Mouse (Mus musculus) CH12.LX (cell line): ENCODE data around the gene Cnn2. TPM values are rescaled to one million over a fixed set of nuclear protein-coding genes. Genes with fewer than 3 reads are reported as not detected.
A peak's percentile ranks its signal among the peaks of the same experiment; 100 is the strongest.

Experiments used
- DNase-seq: peaks from one replicate; pipeline ENCODE4 v3.0.0-alpha.2; 2013; ENCODE audit errors: extremely low read depth
- H3K27ac ChIP-seq: 2 replicates; pipeline ENCODE4 v1.5.1; 2012; ENCODE audit warnings: low read depth, mild to moderate bottlenecking, control low read depth, moderate library complexity; ENCODE audit not compliant: insufficient read depth
- H3K27me3 ChIP-seq: replicated peaks from 2 replicates; pipeline ENCODE3; 2012; ENCODE audit warnings: inconsistent platforms
- H3K36me3 ChIP-seq, 2 experiments: replicated peaks in 1 of 2; 2 replicates each; pipeline versions ENCODE3 to v1.6.1; 2012; ENCODE audit warnings: inconsistent platforms in 1 of 2, low read length in 1 of 2, mild to moderate bottlenecking in 1 of 2, mixed read lengths in 1 of 2, moderate library complexity in 1 of 2; ENCODE audit not compliant: control insufficient read depth in 1 of 2, insufficient read depth in 1 of 2
- H3K4me1 ChIP-seq, 2 experiments: 2 replicates each; pipeline ENCODE4 v1.6.1; 2012; ENCODE audit warnings: inconsistent platforms in 1 of 2, moderate library complexity in 1 of 2; ENCODE audit not compliant: insufficient read depth in 2 of 2, control insufficient read depth in 1 of 2
- H3K4me2 ChIP-seq: 2 replicates; pipeline ENCODE4 v1.6.1; 2012; ENCODE audit warnings: low read depth, mild to moderate bottlenecking, control low read depth; ENCODE audit not compliant: poor library complexity, insufficient read depth, severe bottlenecking
- H3K4me3 ChIP-seq, 3 experiments: fragments of 150-350 bp in 1 of 3; sonication (generic) in 1 of 3; replicated peaks in 1 of 3; 2 replicates each; pipeline versions ENCODE3 to v1.5.1; 2011 to 2012; ENCODE audit warnings: low read depth in 2 of 3, low read length in 2 of 3, mild to moderate bottlenecking in 2 of 3, moderate library complexity in 2 of 3, control low read depth in 1 of 3, improper control_type of control experiment in 1 of 3, inconsistent platforms in 1 of 3, mixed read lengths in 1 of 3; ENCODE audit not compliant: poor library complexity in 1 of 3
- H3K79me2 ChIP-seq: replicated peaks from 2 replicates; pipeline ENCODE4 v1.6.1; 2012; ENCODE audit warnings: mild to moderate bottlenecking, moderate library complexity; ENCODE audit not compliant: control insufficient read depth, poor library complexity, insufficient read depth, severe bottlenecking; ENCODE audit errors: extremely low read depth
- H3K9ac ChIP-seq: 2 replicates; pipeline ENCODE4 v1.6.1; 2012; ENCODE audit warnings: low read depth, mild to moderate bottlenecking, control low read depth, moderate library complexity; ENCODE audit not compliant: insufficient read depth
- H3K9me3 ChIP-seq: replicated peaks from 2 replicates; pipeline ENCODE3; 2012; ENCODE audit warnings: low read length, inconsistent platforms, mixed read lengths
- CHD1 ChIP-seq: IDR thresholded peaks from 2 replicates; pipeline ENCODE4 v1.6.1; 2012; ENCODE audit warnings: low read depth, low read length, improper control_type of control experiment, inconsistent platforms
- ELF1 ChIP-seq: IDR thresholded peaks from 2 replicates; pipeline ENCODE4 v1.6.1; 2014; ENCODE audit warnings: low read depth, mild to moderate bottlenecking, inconsistent platforms, low read length, improper control_type of control experiment
- JUND ChIP-seq: conservative IDR thresholded peaks from 2 replicates; pipeline ENCODE4 v1.6.1; 2011; ENCODE audit warnings: low read depth, low read length, improper control_type of control experiment
- MXI1 ChIP-seq: IDR thresholded peaks from 2 replicates; pipeline ENCODE4 v1.6.1; 2011; ENCODE audit warnings: mild to moderate bottlenecking, low read depth, low read length, improper control_type of control experiment
- MYC ChIP-seq: IDR thresholded peaks from 2 replicates; pipeline ENCODE4 v1.6.1; 2011; ENCODE audit warnings: low read depth, mild to moderate bottlenecking, improper control_type of control experiment, low read length
- POLR2A ChIP-seq: IDR thresholded peaks from 2 replicates; pipeline ENCODE4 v1.6.1; 2011; ENCODE audit warnings: low read depth, mild to moderate bottlenecking, improper control_type of control experiment, low read length
- RAD21 ChIP-seq: IDR thresholded peaks from 2 replicates; pipeline ENCODE4 v1.6.1; 2011; ENCODE audit warnings: low read depth, mild to moderate bottlenecking, low read length, improper control_type of control experiment, moderate library complexity
- RCOR1 ChIP-seq: conservative IDR thresholded peaks from 2 replicates; pipeline ENCODE4 v1.6.1; 2012; ENCODE audit warnings: low read depth, mild to moderate bottlenecking, inconsistent platforms, low read length, improper control_type of control experiment
- TBP ChIP-seq: conservative IDR thresholded peaks from 2 replicates; pipeline ENCODE4 v1.6.1; 2011; ENCODE audit warnings: low read depth, low read length, improper control_type of control experiment
- TCF12 ChIP-seq: IDR thresholded peaks from 2 replicates; pipeline ENCODE4 v1.6.1; 2014; ENCODE audit warnings: low read depth, mild to moderate bottlenecking, inconsistent platforms, low read length, improper control_type of control experiment
- USF2 ChIP-seq: conservative IDR thresholded peaks from 2 replicates; pipeline ENCODE4 v1.6.1; 2011; ENCODE audit warnings: low read depth, low read length, improper control_type of control experiment
- ZC3H11A ChIP-seq: IDR thresholded peaks from 2 replicates; pipeline ENCODE4 v1.6.1; 2012; ENCODE audit warnings: low read depth, mild to moderate bottlenecking, inconsistent platforms, low read length, improper control_type of control experiment
- dilution Hi-C: fragments of 300-500 bp; cut with MboI; formaldehyde crosslinking; loops from 2 replicates; pipeline ENCODE4 v1.14.3; 2020; ENCODE audit warnings: low sequenced_read_pairs; ENCODE audit not compliant: extremely low pct_unique_long_range_greater_than_20kb, extremely low pct_ligation_motif_present
- in situ Hi-C: fragments of 300-500 bp; cut with MboI; formaldehyde crosslinking; loops from 3 replicates; pipeline ENCODE4 v1.14.3; 2019; ENCODE audit warnings: low sequenced_read_pairs, low pct_ligation_motif_present, low pct_unique_long_range_greater_than_20kb, mixed read lengths
- polyA plus RNA-seq: library from polyadenylated mRNA; unstranded; fragments of >175 nt; gene quantifications from 2 replicates; pipeline ENCODE4 v1.2.1, GENCODE M21; 2012; ENCODE audit warnings: low read depth; ENCODE audit not compliant: insufficient read length
- total RNA-seq, 2 experiments: library from RNA; depleted of rRNA; stranded (reverse); fragments of 300-350 nt in 1 of 2; fragments of >200 nt in 1 of 2; gene quantifications; 2 replicates each; pipeline ENCODE4 v1.2.3; 2012 to 2014

Cnn2 gene
- total and polyA plus RNA-seq, 3 experiments, result 26.9 to 62.7 (median 49.0) TPM

DNA sequence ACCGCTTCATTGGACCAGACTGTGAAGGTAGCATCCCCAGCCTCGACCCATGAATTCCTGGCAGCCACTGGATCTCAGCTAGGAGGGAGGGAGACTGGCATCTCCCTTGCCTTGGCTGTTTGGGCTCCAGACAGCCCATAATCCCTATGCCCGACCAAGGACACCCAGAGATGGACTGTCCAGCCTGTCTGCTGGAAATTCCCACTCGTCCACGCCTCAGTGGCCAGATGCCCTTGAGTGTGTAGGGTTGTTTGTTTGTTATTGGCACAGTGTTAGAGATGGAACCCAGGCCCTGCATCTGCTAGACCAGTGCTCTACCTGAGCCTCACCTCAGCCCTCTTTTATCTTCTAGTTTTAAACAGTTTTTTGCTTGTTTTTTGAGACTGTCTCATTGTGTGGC is 23.1 kb upstream of the Cnn2 start:
- peaks cover 19% of the 10 kb centered on the region for H3K79me2 ChIP-seq
- TF ChIP-seq ZC3H11A (no peak), RCOR1 (no peak), ELF1 (no peak), TCF12 (no peak)

GRCm38 (mm10) chr10:79966886-79967400 is 21.4 kb upstream of the Cnn2 start:
- dilution Hi-C loops, result no loop called here

More for the DNA sequence above, 23.1 kb upstream of the Cnn2 start:
- in situ Hi-C loops (no loop called here), dilution Hi-C loops (no loop called here)
- no peak overlapping the region for H3K27ac ChIP-seq
- peaks cover 6 to 17% of the 10 kb centered on the region in 2 experiments; a peak in 3 of 4 replicates for H3K4me1 ChIP-seq
- DNase-seq, result no peak
- no peaks in the 10 kb centered on the region for H3K27me3 ChIP-seq
- H3K9me3 ChIP-seq, result no peaks in the 10 kb centered on the region
- peaks cover 70 to 88% of the 10 kb centered on the region in 2 experiments for H3K36me3 ChIP-seq
- H3K4me3 ChIP-seq, result no peak overlapping the region
- no peak overlapping the region for H3K9ac ChIP-seq
- no peak overlapping the region for H3K4me2 ChIP-seq

DNA sequence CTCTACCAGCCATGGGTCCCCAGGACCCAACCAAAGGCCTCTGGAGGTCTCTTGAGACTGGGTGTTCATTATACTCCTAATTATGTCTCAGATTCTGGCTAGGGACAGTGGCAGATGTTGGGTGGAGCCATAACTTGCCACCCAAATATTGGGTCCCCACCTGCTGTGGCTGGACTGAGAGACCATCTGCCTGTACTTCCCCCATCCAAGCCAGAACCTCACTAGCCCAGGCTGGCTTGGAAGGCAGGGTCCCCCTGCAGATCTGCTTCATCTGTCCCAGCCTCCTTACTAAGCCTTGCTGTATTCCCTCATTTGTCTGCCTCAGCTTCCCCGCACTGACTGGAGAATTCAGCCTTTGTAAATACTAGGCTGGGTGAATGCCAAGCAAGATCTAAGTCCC is 20.2 kb upstream of the Cnn2 start:
- in situ Hi-C loops, result no loop called here
- Histone ChIP-seq H3K27ac (no peak overlapping the region), H3K4me1 (no peaks in the 10 kb centered on the region), H3K27me3 (no peaks in the 10 kb centered on the region), H3K79me2 (no peaks in the 10 kb centered on the region), H3K4me3 (no peak overlapping the region), H3K9ac (no peak overlapping the region), H3K9me3 (no peaks in the 10 kb centered on the region), H3K36me3 (peaks cover 65 to 92% of the 10 kb centered on the region in 2 experiments), H3K4me2 (no peak overlapping the region)
- dilution Hi-C loops, result no loop called here
- no peak for DNase-seq
- TF ChIP-seq MXI1 (no peak), POLR2A (0 out of 2 replicates have a peak, but pooled peaks have one; percentile 32), CHD1 (no peak)

More at GRCm38 (mm10) chr10:79966886-79967400, 21.4 kb upstream of the Cnn2 start:
- H3K4me2 ChIP-seq, result no peak overlapping the region
- peaks cover 71 to 95% of the 10 kb centered on the region in 2 experiments for H3K36me3 ChIP-seq
- peaks cover 0 to 6% of the 10 kb centered on the region in 2 experiments; a peak in 1 of 4 replicates for H3K4me1 ChIP-seq
- H3K9me3 ChIP-seq, result no peaks in the 10 kb centered on the region
- DNase-seq, result no peak
- in situ Hi-C loops, result no loop called here
- no peak overlapping the region for H3K4me3 ChIP-seq
- no peak overlapping the region for H3K9ac ChIP-seq
- peaks cover 5% of the 10 kb centered on the region for H3K79me2 ChIP-seq
- no peaks in the 10 kb centered on the region for H3K27me3 ChIP-seq
- TF ChIP-seq RAD21 (no peak), USF2 (no peak), TCF12 (no peak), JUND (no peak), TBP (no peak), MYC (no peak)
- TF ChIP-seq, all 38 proteins: peak for 0
- no peak overlapping the region for H3K27ac ChIP-seq
